Mouse (Mus musculus) cerebellum, adult 2 months (tissue): ENCODE results near the gene Spp1.

Source experiments
- CTCF ChIP-seq: fragments of 200-500 bp; IDR thresholded peaks from 2 replicates; pipeline ENCODE4 v1.5.1; 2011; ENCODE audit warnings: low read depth, mild to moderate bottlenecking, control low read depth, low read length, moderate library complexity, borderline replicate concordance; ENCODE audit not compliant: insufficient read depth
- POLR2A ChIP-seq: fragments of 200-500 bp; IDR thresholded peaks from 2 replicates; pipeline ENCODE4 v1.6.1; 2011; ENCODE audit warnings: low read length, control low read depth, borderline replicate concordance; ENCODE audit not compliant: insufficient read depth

DNA sequence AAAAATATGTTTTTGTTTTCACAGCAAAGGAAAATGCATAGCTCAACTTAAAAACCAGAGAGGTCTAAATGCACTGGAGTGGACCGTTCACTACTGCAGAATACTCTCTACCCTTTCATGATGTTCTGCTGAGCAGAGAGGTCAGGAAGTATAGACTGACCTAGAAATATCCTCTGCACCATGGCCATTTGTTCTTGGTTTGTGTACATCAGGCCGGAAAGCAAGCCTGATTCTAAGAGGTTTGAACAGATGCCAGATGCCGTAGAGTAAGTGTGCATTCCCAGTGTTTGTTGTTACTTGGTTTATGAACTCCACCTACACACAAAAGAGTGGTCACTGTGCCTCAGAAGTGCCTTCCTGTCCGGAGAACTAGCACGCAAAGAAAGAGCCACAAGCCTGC lies 48.0 kb upstream of the Spp1 start:
- TF ChIP-seq CTCF, result no peak
- TF ChIP-seq POLR2A, result no peak
